Mouse (Mus musculus): ENCODE results near the gene Gm597.

The Gm597 gene

DNA sequence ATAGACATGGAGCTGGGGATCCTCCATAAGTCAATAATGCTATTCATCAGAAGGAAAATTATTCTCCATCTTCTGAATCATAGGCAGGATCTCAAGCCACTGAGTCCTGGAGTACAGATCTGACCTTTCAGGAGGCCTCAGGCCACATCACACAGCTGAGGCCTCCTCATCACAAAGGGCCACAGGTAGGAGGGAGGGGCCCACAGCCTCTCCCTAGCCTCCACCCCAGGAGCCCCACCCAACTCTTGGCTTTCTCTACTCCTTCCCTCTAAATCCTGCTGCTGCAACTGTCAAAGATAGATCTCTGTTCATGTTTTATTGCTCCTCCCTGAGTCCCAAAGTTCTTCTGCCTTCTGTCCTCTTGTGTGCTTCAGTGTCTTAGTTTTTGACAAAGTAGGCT lies at the start of gene Gm597:
TSS of gene Gm597 (minus strand) at position 101 of the 400 bp plus-strand sequence.
- DNase-seq (ENCODE audit: low spot score in 2 of 2): no peak

DNA sequence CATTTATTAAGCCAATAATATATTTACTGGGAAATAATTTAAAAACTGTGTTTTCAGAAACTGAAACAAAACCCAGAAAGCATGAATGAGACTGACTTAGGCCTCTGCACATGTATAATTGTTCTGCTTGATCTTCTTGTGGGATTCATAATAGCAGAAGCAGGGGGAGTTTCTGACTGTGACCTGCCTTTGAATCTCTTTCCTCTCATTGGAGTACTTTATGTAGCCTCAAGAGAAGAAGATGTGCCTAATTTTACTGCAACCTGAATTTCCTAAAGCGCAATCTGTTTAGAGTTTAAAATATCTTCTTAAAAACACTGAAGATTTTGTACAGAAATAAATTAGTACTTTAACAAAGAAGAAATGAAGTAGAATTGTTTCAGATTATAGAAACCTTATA lies 27.6 kb upstream of the Gm597 start:
- DNase-seq (ENCODE audit: low spot score in 2 of 2): no peak

DNA sequence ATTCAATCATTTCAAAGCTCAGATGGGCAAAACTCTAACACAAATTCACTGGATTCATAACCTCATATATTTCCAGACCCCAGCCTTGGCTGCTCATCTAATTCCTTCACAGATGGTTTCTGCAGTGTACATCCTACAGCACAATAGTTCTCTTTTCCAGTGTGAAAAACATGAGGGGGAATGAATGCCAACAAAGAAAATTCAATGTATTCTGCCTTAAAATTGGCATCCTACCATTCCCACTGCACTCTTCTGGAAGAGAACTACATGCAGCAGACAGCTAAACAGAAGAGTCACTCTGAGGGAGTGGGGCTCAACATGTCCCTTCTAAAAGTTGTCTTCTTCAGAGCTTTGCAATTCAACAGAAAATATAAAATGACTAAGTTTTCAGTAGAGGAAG lies 26.6 kb upstream of the Gm597 start:
- DNase-seq (ENCODE audit: low spot score in 2 of 2): no peak

DNA sequence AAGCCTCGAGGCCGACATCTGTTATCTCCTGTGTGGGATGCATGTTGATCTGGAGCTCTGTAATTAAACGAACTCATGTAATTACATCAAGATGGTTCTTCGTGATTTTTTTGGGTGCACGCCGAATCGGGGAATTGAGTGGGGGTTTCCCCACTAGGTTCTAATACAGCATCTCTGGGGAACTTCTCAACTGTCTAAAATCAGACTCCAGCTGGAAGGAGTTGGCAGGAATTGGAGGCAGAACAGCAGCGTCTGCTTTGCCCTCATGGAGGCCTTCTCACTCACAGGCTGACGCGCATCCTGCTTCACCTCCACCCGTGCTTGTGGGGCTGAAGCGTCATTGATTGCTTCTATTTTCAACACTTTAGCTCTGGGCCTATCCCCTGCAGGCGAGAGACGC lies 20.8 kb upstream of the Gm597 start:
- DNase-seq (ENCODE audit: low spot score in 2 of 2): no peak

Measured in spleen, postnatal 10 days (tissue).